Mouse (Mus musculus) hindbrain, postnatal 0 days (tissue): ENCODE data around the gene Gm9903. TPM values are rescaled to one million over a fixed set of nuclear protein-coding genes. Genes with fewer than 3 reads are reported as not detected.
A peak's percentile ranks its signal among the peaks of the same experiment; 100 is the strongest.

Source experiments
- ATAC-seq: fragments of 200-750 bp; cut with Nextera tagmentation; 2 replicates; pipeline ENCODE4 v1.8.0; 2017; ENCODE audit warnings: mild to moderate bottlenecking, moderate TSS enrichment, moderate library complexity
- DNase-seq: peaks from one replicate; pipeline ENCODE4 v3.0.0-alpha.2; 2015; ENCODE audit warnings: low spot score
- H3K27ac ChIP-seq: fragments of 300-500 bp; sonication (generic); 2 replicates; pipeline ENCODE4 v1.5.1; 2014; ENCODE audit warnings: mild to moderate bottlenecking
- H3K27me3 ChIP-seq: fragments of 300-500 bp; sonication (generic); 2 replicates; pipeline ENCODE4 v1.6.1; 2014; ENCODE audit warnings: low read length, mixed read lengths; ENCODE audit not compliant: insufficient read depth
- H3K36me3 ChIP-seq: fragments of 300-500 bp; sonication (generic); 2 replicates; pipeline ENCODE4 v1.6.1; 2014; ENCODE audit warnings: low read length, mixed read lengths; ENCODE audit not compliant: insufficient read depth
- H3K4me1 ChIP-seq: fragments of 300-500 bp; sonication (generic); 2 replicates; pipeline ENCODE4 v1.6.1; 2014; ENCODE audit warnings: antibody characterized with exemption, low read length, mixed read lengths; ENCODE audit not compliant: insufficient read depth
- H3K4me2 ChIP-seq: fragments of 300-500 bp; sonication (generic); 2 replicates; pipeline ENCODE4 v1.6.1; 2014; ENCODE audit warnings: low read depth, mild to moderate bottlenecking, low read length, moderate library complexity, mixed read lengths
- H3K4me3 ChIP-seq: fragments of 300-500 bp; sonication (generic); 2 replicates; pipeline ENCODE4 v1.5.1; 2014; ENCODE audit warnings: low read length
- H3K9ac ChIP-seq: fragments of 300-500 bp; sonication (generic); replicated peaks from 2 replicates; pipeline ENCODE4 v1.6.1; 2014; ENCODE audit warnings: mild to moderate bottlenecking, low read length, moderate library complexity, mixed read lengths
- H3K9me3 ChIP-seq: fragments of 300-500 bp; sonication (generic); 2 replicates; pipeline ENCODE4 v1.6.1; 2016; ENCODE audit warnings: low read length, mixed read lengths
- CTCF ChIP-seq: IDR thresholded peaks from 2 replicates; pipeline ENCODE4 v1.5.1; 2016; ENCODE audit warnings: antibody characterized with exemption, control low read depth, low read depth
- WGBS: fragments of 180-500 bp; shearing (Covaris S2); extraction: QIAGEN DNeasy Blood & Tissue Kit; methylation state at CpG from one replicate; pipeline ENCODE4 v1.1.7; 2014; 5-methylcytosine and 5-hydroxymethylcytosine counted together
- polyA plus RNA-seq: library from polyadenylated mRNA; unstranded; fragments of >200 nt; fragmentation: Nextera tagmentation; extraction: Ambion mirVana; gene quantifications from 2 replicates; pipeline ENCODE4 v1.2.1, GENCODE M21; 2015
- total RNA-seq: library from RNA; depleted of rRNA; stranded (reverse); fragments of >200 nt; gene quantifications from 2 replicates; pipeline ENCODE4 v1.2.3, GENCODE M21; 2014

Gm9903 gene
- total and polyA plus RNA-seq, 2 experiments from 2014 or later: 0.21 to 0.89 TPM

DNA sequence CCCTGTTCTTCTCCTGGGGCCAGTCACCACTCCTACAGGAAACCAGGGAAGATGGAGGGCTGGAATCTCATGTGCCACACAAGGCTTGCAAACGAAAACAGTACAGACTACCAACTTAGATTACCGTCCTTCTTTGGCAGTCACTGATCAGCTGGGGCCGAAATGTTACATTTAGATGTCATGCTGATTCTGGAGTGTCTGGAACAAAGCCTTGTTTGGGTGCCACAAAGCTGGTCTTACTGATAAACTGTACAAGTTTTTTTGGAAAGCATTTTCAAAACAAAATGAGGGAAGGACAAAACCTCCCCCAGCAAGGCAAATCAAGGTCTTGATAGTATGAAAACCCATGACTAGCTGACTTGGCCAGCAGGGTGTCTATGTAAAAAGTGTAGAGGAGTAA is 6.0 kb upstream of the Gm9903 start:
- no peak overlapping the region for H3K9ac ChIP-seq
- H3K4me1 ChIP-seq: no peaks in the 10 kb centered on the region
- no peaks in the 10 kb centered on the region for H3K27me3 ChIP-seq
- ATAC-seq (no peak), DNase-seq (no peak)
- no peaks in the 10 kb centered on the region for H3K9me3 ChIP-seq
- 52% methylated on average over 3 of the region's 3 CpGs for WGBS
- H3K27ac ChIP-seq: no peak overlapping the region
- no peaks in the 10 kb centered on the region for H3K36me3 ChIP-seq
- no peak overlapping the region for H3K4me2 ChIP-seq
- H3K4me3 ChIP-seq: no peak overlapping the region
- no peak for TF ChIP-seq CTCF

DNA sequence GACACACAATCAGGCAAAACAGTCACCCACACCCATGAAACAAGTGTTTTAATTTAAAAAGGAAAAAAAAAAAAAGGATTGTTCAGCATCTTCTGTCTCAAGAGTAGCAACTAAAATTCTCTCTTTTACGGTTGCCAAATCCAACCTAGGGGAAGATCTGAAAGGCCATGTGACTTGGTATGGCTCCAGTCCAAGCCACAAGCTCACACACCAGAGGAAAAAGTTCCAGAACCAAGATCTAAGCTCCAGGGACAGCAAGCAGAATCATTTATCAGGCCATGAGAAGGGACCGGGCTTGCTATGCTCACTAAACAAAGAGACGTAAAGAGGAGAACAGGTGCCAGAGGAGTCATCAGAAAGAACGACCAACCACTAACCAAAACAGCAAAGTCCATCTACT is 1.8 kb upstream of the Gm9903 start:
- peaks cover 6% of the 10 kb centered on the region; the same call in 1 of the 2 replicates for H3K4me1 ChIP-seq
- H3K9me3 ChIP-seq: no peaks in the 10 kb centered on the region
- no peak overlapping the region for H3K27ac ChIP-seq
- DNase-seq (no peak), ATAC-seq (no peak)
- H3K4me3 ChIP-seq: no peak overlapping the region
- 40% methylated on average over 4 of the region's 4 CpGs for WGBS
- no peak overlapping the region for H3K9ac ChIP-seq
- H3K27me3 ChIP-seq: no peaks in the 10 kb centered on the region
- no peak for TF ChIP-seq CTCF
- no peaks in the 10 kb centered on the region for H3K36me3 ChIP-seq
- H3K4me2 ChIP-seq: peak overlapping the region; percentile 75

DNA sequence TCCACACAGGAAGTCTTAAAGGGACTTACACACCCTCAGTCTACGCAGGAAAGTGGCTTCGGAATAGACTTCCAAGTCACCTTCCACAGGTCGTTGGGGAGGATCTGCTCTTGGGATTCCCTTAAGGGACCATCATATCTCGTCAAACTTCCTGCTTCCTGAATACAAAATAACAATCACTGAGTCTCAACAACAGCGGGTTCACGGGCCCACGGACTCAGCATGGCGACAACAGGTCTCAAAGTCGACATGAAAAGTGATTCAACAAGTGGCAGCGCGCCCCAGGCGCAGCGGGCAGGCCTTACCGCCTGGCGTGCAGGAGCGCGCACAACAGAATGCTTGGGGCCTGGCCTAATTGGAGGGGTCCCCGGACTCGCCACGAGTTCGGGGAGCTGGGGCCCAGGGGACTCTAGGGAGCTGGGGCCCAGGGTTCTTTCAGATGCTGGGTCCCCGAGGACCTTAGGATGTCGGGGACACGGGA is 865 bp upstream of the Gm9903 start:
- Histone ChIP-seq H3K27ac (peak overlapping the region; percentile 86), H3K4me1 (peaks cover 6% of the 10 kb centered on the region; the same call in 1 of the 2 replicates), H3K4me2 (peak overlapping the region; percentile 75), H3K36me3 (no peaks in the 10 kb centered on the region), H3K4me3 (peak overlapping the region; percentile 66), H3K9me3 (no peaks in the 10 kb centered on the region), H3K27me3 (no peaks in the 10 kb centered on the region), H3K9ac (peak overlapping the region; percentile 67)
- no peak for TF ChIP-seq CTCF
- WGBS: 0% methylated on average over 24 of the region's 24 CpGs
- DNase-seq (peak; percentile 53), ATAC-seq (no peak)

DNA sequence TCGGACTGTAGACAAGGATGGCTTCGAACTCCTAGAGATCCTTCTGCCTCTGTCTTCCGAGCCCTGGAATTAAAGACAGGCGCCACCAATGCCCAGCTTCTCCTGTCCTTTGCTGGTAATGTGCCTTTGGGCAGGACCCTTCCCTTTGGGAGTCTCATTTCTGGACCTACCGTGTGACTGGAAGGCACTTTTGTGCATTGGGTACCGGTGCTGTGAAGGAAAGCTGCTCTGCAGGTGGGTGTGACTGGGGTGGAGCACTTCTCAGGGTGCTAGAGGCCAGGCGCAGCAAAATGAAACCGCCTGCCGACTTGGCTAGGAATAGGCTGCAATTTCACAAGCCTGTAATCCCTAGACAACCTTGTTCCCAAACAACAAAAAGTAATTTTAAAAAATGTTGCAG is 336 bp downstream of the Gm9903 start:
- Histone ChIP-seq H3K27me3 (no peaks in the 10 kb centered on the region), H3K9ac (peak overlapping the region; percentile 59), H3K9me3 (no peaks in the 10 kb centered on the region), H3K4me3 (peak overlapping the region; percentile 66), H3K36me3 (no peaks in the 10 kb centered on the region), H3K27ac (peak overlapping the region; percentile 86), H3K4me1 (peaks cover 6% of the 10 kb centered on the region; the same call in 1 of the 2 replicates), H3K4me2 (peak overlapping the region; percentile 75)
- ATAC-seq: peak; percentile 4; the same call in 1 of the 2 replicates
- TF ChIP-seq CTCF: no peak
- no peak for DNase-seq
- WGBS: 5% methylated on average over 9 of the region's 9 CpGs

DNA sequence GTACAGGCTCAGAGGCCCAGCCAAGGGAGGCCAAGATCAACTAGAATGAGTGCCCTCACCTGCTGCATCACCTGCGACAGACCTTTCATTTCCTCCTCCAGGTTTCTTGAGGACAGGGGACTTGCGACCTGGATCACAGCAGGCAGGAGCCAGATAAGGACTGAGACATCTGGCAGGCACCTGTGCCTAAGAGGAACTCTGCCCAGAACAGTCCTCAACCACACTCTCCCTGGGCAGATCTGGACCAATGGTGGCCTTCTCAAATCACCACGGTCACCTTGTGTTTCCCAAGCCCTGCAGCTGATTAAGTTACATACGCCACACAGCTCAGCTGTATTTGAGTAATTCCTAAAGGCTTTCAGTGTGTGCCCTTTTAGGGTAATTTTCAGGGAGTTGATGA is 890 bp downstream of the Gm9903 start:
- 72% methylated on average over 4 of the region's 4 CpGs for WGBS
- ATAC-seq (no peak), DNase-seq (no peak)
- Histone ChIP-seq H3K27ac (0 out of 2 replicates have a peak overlapping the region, but pooled peaks have one; percentile 86), H3K4me2 (peak overlapping the region; percentile 75), H3K4me3 (peak overlapping the region; percentile 66; the same call in 1 of the 2 replicates), H3K36me3 (no peaks in the 10 kb centered on the region), H3K27me3 (no peaks in the 10 kb centered on the region), H3K9ac (peak overlapping the region; percentile 59; the same call in 1 of the 2 replicates), H3K9me3 (no peaks in the 10 kb centered on the region), H3K4me1 (peaks cover 6% of the 10 kb centered on the region; the same call in 1 of the 2 replicates)
- TF ChIP-seq CTCF: no peak

DNA sequence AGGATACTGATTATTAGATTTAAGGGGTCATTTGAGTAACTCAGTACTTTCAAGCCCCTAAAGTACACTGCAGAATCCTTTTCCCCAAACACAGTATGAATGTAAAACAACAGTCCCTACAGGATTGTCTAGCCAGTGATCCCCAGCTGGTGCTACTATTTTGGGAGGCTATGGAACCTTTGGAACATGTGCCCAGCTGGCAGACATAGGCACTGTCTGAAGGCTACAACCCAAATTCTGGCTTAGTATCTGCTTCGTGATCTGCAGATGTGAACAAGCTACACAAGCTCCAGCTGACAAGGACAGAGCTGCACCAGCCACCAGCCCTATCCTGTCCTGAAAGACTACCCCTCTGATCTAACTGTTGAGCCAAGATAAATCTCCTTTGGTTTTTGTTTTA is 2.8 kb downstream of the Gm9903 start:
- no peak for ATAC-seq
- no peak overlapping the region for H3K4me2 ChIP-seq

DNA sequence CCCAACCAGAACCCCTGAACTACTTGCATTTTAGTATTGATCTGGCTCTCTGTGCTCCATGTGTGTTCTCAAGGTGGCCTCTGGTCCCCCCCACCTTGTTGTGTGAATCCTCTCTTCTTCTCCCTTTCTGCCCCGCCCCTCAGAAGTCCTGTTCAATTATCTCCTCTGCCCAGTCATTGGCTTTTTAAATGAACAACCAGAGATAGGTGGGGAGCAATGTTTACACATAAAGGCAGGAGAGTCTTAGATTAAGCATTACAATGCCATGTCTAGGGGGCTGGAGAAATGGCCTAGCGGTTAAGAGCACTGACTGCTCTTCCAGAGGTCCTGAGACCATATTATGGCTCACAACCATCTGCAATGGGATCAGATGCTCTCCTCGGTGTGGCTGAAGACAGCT is 5.6 kb downstream of the Gm9903 start:
- 90% methylated on average over 3 of the region's 3 CpGs for WGBS
- Histone ChIP-seq H3K9ac (no peak overlapping the region), H3K27me3 (no peaks in the 10 kb centered on the region), H3K4me2 (no peak overlapping the region), H3K4me3 (no peak overlapping the region), H3K27ac (no peak overlapping the region), H3K4me1 (peaks cover 1% of the 10 kb centered on the region; the same call in 1 of the 2 replicates), H3K36me3 (no peaks in the 10 kb centered on the region; the same call in 1 of the 2 replicates), H3K9me3 (no peaks in the 10 kb centered on the region)
- DNase-seq (no peak), ATAC-seq (no peak)
- TF ChIP-seq CTCF: no peak

More for the DNA sequence above, 2.8 kb downstream of the Gm9903 start:
- peaks cover 6% of the 10 kb centered on the region; the same call in 1 of the 2 replicates for H3K4me1 ChIP-seq
- H3K36me3 ChIP-seq: no peaks in the 10 kb centered on the region; the same call in 1 of the 2 replicates
- no peak overlapping the region for H3K27ac ChIP-seq
- no peaks in the 10 kb centered on the region for H3K9me3 ChIP-seq
- 69% methylated on average over 1 of the region's 1 CpGs for WGBS
- DNase-seq: no peak
- no peaks in the 10 kb centered on the region for H3K27me3 ChIP-seq
- no peak for TF ChIP-seq CTCF
- H3K4me3 ChIP-seq: no peak overlapping the region
- no peak overlapping the region for H3K9ac ChIP-seq
